Mouse (Mus musculus) T-helper 17 cell (primary cell): ENCODE results near the gene Zfp644.

Source experiments
- in situ Hi-C, 2 experiments: fragments of 300-600 bp; cut with MboI, MseI; formaldehyde crosslinking; loops; 1 replicate in 1 of 2; 2 replicates in 1 of 2; pipeline ENCODE4 v1.15.1; 2025; ENCODE audit warnings: high pct_unique_total_duplicates in 2 of 2

Zfp644 gene

GRCm38 (mm10) chr5:106664910-106665309 lies 32.2 kb downstream of the Zfp644 start:
- in situ Hi-C loops = no loop called here

- in situ Hi-C loops = no loop called here
Observed at GRCm38 (mm10) chr5:106660867-106661266, 36.2 kb downstream of the Zfp644 start.

- in situ Hi-C loops = loop anchor here in 1 of 2 experiments (10.0 kb wide), 1 partner anchor 848 kb away; no protein-coding TSS in a partner anchor
Observed at GRCm38 (mm10) chr5:106652790-106653328, 44.2 kb downstream of the Zfp644 start.

DNA sequence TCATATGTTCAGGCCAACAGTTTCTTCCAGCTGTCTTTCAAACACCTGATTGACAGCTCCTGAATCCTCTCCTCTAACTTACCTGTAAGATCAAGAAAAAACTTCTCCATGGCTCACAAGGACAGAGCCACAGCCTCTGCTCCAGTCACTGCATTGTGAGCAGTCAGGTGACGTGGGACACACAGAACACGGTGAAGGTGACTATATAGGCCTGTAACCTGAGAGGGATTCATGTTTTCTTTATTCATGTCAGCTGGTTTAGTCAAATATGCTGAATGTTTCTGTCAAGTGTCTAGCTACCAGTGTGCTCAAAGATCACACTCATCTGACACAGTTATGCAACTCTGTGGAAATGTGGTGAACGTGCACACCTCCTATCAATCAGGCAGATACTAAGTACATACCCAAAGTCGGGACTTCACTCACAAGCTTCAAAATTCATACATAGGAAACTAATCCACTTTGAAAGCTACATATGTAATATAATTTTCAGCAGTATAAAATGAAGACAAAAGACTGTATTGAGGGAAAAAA lies 44.8 kb downstream of the Zfp644 start:
- in situ Hi-C loops = loop anchor here in 1 of 2 experiments (10.0 kb wide), 1 partner anchor 847 kb away; no protein-coding TSS in a partner anchor

GRCm38 (mm10) chr5:106649995-106650394 lies 47.1 kb downstream of the Zfp644 start:
- in situ Hi-C loops = loop anchor here in 1 of 2 experiments (10.0 kb wide), 1 partner anchor 845 kb away; no protein-coding TSS in a partner anchor

DNA sequence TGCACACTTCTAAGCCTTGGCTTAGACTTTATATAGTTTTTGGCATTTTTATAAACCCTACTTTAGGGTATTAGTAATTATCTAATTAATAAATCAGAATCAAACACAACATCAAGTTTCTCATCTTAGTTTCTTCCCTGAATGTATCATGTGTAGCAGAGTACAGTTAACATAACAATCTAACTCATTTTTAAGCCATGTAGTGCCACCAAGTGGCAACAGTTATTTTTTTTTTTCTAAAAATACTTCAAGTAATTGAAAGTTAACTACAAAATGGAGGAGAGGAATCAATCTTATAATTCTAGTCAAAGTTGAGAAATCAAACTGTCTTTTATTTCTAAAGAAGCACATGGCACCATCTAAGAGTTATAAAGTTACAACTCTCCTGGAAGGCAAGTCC lies 47.6 kb downstream of the Zfp644 start:
- in situ Hi-C loops = no loop called here

- in situ Hi-C loops = no loop called here
Observed at GRCm38 (mm10) chr5:106643434-106643833, 53.7 kb downstream of the Zfp644 start.

DNA sequence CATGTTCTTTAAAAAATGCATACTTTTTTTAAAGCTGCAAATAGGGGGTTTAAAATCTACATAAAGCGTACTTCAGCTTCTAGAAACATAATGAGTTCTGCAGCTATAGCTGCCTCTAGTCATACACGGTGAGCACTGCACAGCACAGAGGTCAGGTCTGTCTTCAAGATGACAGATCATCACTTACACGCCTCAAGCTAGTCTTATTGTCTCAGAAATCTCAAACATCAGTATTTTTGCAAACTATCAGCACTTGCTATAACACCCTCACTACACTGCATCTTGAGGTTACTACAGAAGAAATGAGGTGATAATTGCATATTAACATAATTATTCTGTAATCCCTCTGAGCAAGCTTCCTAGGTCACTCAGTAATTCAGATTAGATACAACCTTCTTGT lies 55.2 kb downstream of the Zfp644 start:
- in situ Hi-C loops = no loop called here

- in situ Hi-C loops = no loop called here
Observed at GRCm38 (mm10) chr5:106640235-106640809, 56.8 kb downstream of the Zfp644 start.

DNA sequence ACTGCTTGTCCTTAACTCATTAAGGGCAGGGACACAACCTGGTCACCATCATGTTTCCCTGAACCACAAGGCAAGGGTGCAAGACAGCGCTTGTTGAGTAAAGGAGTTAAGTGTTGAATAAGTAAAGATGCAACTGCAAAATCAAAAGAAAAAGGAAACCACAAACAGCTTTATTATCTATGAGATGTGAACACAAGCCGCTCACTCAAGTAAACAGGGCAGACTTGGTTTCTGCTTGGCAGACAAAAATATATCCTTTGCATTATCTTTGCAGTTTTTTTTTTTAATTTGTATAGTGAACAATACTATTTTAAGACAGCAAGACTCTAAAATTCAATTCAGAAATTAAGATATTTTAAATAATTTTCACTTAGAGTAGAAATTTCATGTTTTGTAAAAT lies 57.5 kb downstream of the Zfp644 start:
- in situ Hi-C loops = no loop called here

- in situ Hi-C loops = no loop called here
Observed at GRCm38 (mm10) chr5:106636423-106636946, 60.6 kb downstream of the Zfp644 start.

GRCm38 (mm10) chr5:106628369-106629149 lies 68.5 kb downstream of the Zfp644 start:
- in situ Hi-C loops = no loop called here

- in situ Hi-C loops = loop anchor here in 1 of 2 experiments (5.0 kb wide), 1 partner anchor 76 kb away; no protein-coding TSS in a partner anchor
Observed at GRCm38 (mm10) chr5:106623337-106623736, 73.8 kb downstream of the Zfp644 start.

- in situ Hi-C loops = loop anchor here in 1 of 2 experiments (5.0 kb wide), 1 partner anchor 75 kb away; no protein-coding TSS in a partner anchor
Observed at GRCm38 (mm10) chr5:106622193-106622592, 74.9 kb downstream of the Zfp644 start.

DNA sequence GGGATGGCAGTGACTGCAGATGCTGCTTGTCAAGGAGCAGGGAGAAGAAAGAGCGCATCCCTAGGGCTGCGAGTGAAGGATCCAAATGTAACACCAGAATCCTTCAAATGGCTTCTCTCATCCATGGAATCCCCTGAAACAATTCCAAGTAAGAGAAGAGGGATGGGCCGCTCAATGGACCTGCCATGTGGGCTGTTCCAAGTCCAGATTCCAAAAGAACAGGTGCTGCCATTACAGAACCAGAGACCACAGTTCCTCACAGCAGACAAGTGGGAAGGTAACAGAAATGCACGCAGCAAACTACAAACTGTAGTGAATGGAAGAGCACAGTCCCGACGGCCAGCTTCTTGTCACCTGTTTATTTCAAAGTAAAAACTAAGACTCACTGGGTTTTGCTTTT lies 76.6 kb downstream of the Zfp644 start:
- in situ Hi-C loops = loop anchor here in 1 of 2 experiments (5.0 kb wide), 1 partner anchor 73 kb away; no protein-coding TSS in a partner anchor

GRCm38 (mm10) chr5:106615006-106615405 lies 82.1 kb downstream of the Zfp644 start:
- in situ Hi-C loops = no loop called here

DNA sequence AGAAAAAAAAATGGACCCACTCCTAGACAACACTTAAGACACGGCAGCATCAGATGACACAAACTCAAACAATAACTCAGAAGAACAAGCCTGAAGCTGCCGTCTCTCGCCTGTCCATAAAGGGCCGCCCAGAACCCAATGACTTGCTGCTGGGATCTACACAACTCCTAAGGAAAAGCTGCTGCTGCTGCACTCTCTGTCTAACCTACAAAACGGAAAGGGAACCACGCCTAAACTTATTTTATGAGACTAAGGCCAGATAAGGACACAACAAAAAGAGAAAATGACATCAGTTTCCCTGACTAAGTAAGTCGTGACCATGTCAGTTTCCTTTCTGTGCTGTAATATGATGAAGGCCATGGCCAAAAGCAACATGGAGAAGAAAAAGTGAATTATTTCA lies 82.5 kb downstream of the Zfp644 start:
- in situ Hi-C loops = no loop called here

GRCm38 (mm10) chr5:106612151-106612550 lies 84.9 kb downstream of the Zfp644 start:
- in situ Hi-C loops = no loop called here

DNA sequence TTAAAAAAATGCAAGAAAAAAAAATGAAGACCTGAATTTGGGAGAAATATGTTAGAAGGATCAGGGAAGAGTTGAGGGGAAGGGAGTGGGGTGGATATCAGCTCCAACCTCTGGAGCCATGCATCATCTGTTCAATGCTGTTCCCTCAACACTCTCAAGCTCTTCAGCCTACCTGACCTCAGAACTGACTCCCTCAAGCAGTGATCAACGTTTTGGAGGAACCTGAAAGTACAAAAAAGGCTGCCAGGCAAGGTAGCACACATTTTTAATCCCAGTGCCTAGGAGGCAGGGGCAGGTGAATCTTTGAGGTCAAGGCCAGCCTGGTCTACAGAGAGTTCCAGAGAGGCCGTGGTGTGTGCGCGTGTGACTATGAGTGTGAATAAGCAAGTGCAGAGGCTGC lies 88.3 kb downstream of the Zfp644 start, which contains the start of gene Gm17304:
TSS of gene Gm17304 (plus strand) at position 301 of the 400 bp plus-strand sequence.
- in situ Hi-C loops = no loop called here

DNA sequence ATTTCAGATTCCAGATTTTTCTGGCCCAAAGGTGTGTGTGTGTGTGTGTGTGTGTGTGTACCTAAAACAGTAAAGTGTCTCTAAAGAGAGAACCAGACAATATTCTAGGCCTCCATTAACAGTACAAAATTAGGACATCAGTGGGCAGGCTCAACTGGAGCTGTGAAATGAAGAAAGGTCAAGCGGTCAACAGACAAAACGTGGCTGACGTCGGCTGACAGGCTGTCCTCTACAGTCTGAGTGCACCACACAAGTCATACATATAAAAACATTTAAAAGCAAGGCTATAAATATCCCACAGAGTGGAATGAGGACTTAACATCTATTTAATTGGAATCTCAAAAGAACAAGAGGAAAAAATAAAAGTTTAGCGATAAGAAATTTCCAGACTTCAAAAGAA lies 90.0 kb downstream of the Zfp644 start:
- in situ Hi-C loops = no loop called here

DNA sequence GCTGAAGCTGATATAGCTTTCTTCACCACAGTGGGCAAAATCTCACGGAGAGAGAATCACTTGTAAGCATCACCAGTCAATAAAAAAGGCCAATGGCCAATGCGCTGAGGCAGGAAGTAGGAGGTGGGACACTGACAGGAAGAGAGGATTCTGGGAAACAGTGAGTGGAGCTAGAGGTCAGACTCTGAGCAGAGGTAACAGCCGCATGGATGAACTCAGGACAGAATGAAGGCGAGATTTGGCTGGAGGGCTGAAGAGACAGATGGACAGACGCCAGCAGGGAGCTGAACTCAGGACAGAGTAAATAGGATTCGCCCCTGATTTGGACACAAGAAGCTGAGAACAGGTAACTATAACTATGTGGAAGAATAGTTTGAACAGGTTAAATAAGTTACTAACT lies 92.0 kb downstream of the Zfp644 start:
- in situ Hi-C loops = no loop called here

GRCm38 (mm10) chr5:106604381-106604780 lies 92.7 kb downstream of the Zfp644 start:
- in situ Hi-C loops = no loop called here
